12 mouse cellular contexts compared by ENCODE assay signal in genomic region chr1:133168318-133169060, GRCm38 (mm10). TPM values are rescaled to one million over a fixed set of nuclear protein-coding genes. Genes with fewer than 3 reads are reported as not detected.
DNase-seq lines count a peak whose midpoint lies in the region; ATAC-seq and TF ChIP-seq lines count a peak whose summit lies in the region.
"Had no signal": no experiment of that assay in that cellular context is flagged by ENCODE, and none has a peak within 500 bp of the region (broad histone marks: within the 10 kb centered on the region; RNA-seq: fewer than 3 reads in every experiment).

No protein-coding gene starts in this region.

- ATAC-seq in kidney, embryonic 15.5 days (replicated peaks; ENCODE audit: low FRiP score): no peak
- ATAC-seq in liver, embryonic 13.5 days (ENCODE audit: low read depth): no peak
- ATAC-seq in monocyte, adult 5-6 weeks (replicated peaks; ENCODE audit: insufficient number of reproducible peaks, low FRiP score, low TSS enrichment, poor library complexity, severe bottlenecking): no peak
- ATAC-seq: Patski had no signal

- H3K4me1 ChIP-seq in kidney, embryonic 15.5 days: peaks cover 29% of the 10 kb centered on the region
- no peaks in the 10 kb centered on the region for H3K4me1 ChIP-seq in kidney, adult 2 months (ENCODE audit: control insufficient read depth, insufficient read depth, low read length)
- H3K4me1 ChIP-seq in liver, embryonic 13.5 days (replicated peaks): peaks cover 21% of the 10 kb centered on the region

- no peak for TF ChIP-seq CTCF in kidney, adult 2 months (conservative IDR thresholded peaks at IDR 0.05; ENCODE audit: insufficient read depth, insufficient read length, low read depth, low read length)
- no peak for TF ChIP-seq CTCF in brain, embryonic 14.5 days (IDR thresholded peaks at IDR 0.05; ENCODE audit: borderline replicate concordance, extremely low read depth, insufficient read depth, insufficient read length)

- peak overlapping the region; percentile 39; the same call in 1 of the 2 replicates for H3K4me2 ChIP-seq in kidney, embryonic 15.5 days
- H3K4me2 ChIP-seq in liver, embryonic 13.5 days: peak overlapping the region; percentile 28

- H3K9ac ChIP-seq in kidney, embryonic 15.5 days: no peak overlapping the region
- H3K9ac ChIP-seq in liver, embryonic 13.5 days: no peak overlapping the region

- peak; percentile 55 for DNase-seq in embryo, embryonic 10 days (ENCODE audit: low spot score)
- no peak for DNase-seq in embryo, embryonic 9.5 days (ENCODE audit: extremely low spot score)
- no peak for DNase-seq in kidney, adult 2 months
- DNase-seq in brain, embryonic 14.5 days (ENCODE audit: low read depth): peak; percentile 34
- peak; percentile 24 for DNase-seq in liver, embryonic 13.5 days
- no peak for DNase-seq in right cerebral cortex, adult 2 months (ENCODE audit: low spot score in 2 of 2)
- DNase-seq: gastrocnemius, postnatal 25 days; layer of hippocampus, adult 9-11 months; lung, postnatal 36 days had no signal

- TF ChIP-seq POLR2A in kidney, adult 2 months (IDR thresholded peaks at IDR 0.05; ENCODE audit: low read depth, low read length): no peak
- TF ChIP-seq POLR2A in brain, embryonic 14.5 days (IDR thresholded peaks at IDR 0.05; ENCODE audit: borderline replicate concordance, extremely low read depth, insufficient read depth, insufficient read length, poor library complexity, severe bottlenecking): no peak

- H3K27me3 ChIP-seq in kidney, embryonic 15.5 days: peaks cover 49% of the 10 kb centered on the region
- no peaks in the 10 kb centered on the region for H3K27me3 ChIP-seq in kidney, adult 2 months (replicated peaks; ENCODE audit: control insufficient read depth, insufficient read depth, low read length)
- peaks cover 68% of the 10 kb centered on the region for H3K27me3 ChIP-seq in liver, embryonic 13.5 days

- no peaks in the 10 kb centered on the region for H3K36me3 ChIP-seq in kidney, embryonic 15.5 days
- no peaks in the 10 kb centered on the region for H3K36me3 ChIP-seq in kidney, adult 2 months (ENCODE audit: control insufficient read depth, insufficient read depth, low read length)
- no peaks in the 10 kb centered on the region for H3K36me3 ChIP-seq in liver, embryonic 13.5 days

- H3K9me3 ChIP-seq in kidney, embryonic 15.5 days (replicated peaks): no peaks in the 10 kb centered on the region
- H3K9me3 ChIP-seq in liver, embryonic 13.5 days (replicated peaks): no peaks in the 10 kb centered on the region

- H3K4me3 ChIP-seq in kidney, embryonic 15.5 days (replicated peaks): no peak overlapping the region
- no peak overlapping the region for H3K4me3 ChIP-seq in kidney, adult 2 months (ENCODE audit: insufficient read depth, low read depth, low read length)
- no peak overlapping the region for H3K4me3 ChIP-seq in liver, embryonic 13.5 days (replicated peaks)

- no peak overlapping the region for H3K27ac ChIP-seq in kidney, embryonic 15.5 days
- H3K27ac ChIP-seq in kidney, adult 2 months (ENCODE audit: insufficient read depth, low read depth, low read length): no peak overlapping the region
- H3K27ac ChIP-seq in liver, embryonic 13.5 days: no peak overlapping the region

- 39% methylated on average over 19 of the region's 19 CpGs for WGBS in kidney, embryonic 15.5 days
- 41% methylated on average over 19 of the region's 19 CpGs for WGBS in kidney, adult 2 months
- 40% methylated on average over 19 of the region's 19 CpGs for WGBS in liver, embryonic 13.5 days (ENCODE audit: insufficient replicate concordance)

RNA-seq across cellular contexts. Expression of gene Plekha6, which starts 4.5 kb away (rescaled TPM):
- 6.9 and 8.4 TPM in 2 replicates for polyA plus RNA-seq in kidney, embryonic 15.5 days (2015; fragmentation: Nextera tagmentation; extraction: Ambion mirVana)
- 91.4 and 98.1 TPM in 2 replicates for polyA plus RNA-seq in kidney, adult 2 months (2012; rRNA removed)
- 51.4 and 78.3 TPM in 2 replicates for polyA plus RNA-seq in brain, embryonic 14.5 days (2012; rRNA removed)
- polyA plus RNA-seq in liver, embryonic 13.5 days (2015; fragmentation: Nextera tagmentation; extraction: Ambion mirVana): 1.9 TPM in 2 replicates
- total RNA-seq in monocyte, adult 5-6 weeks (2017): 5.7 to 6.3 TPM (median 5.7 TPM) in 3 replicates

RNA-seq across cellular contexts. Expression of gene Ppp1r15b, which starts 37.5 kb away (rescaled TPM):
- 42.1 and 42.2 TPM in 2 replicates for polyA plus RNA-seq in kidney, embryonic 15.5 days (2015; fragmentation: Nextera tagmentation; extraction: Ambion mirVana)
- 22.2 and 23.9 TPM in 2 replicates for polyA plus RNA-seq in kidney, adult 2 months (2012; rRNA removed)
- polyA plus RNA-seq in brain, embryonic 14.5 days (2012; rRNA removed): 25.9 and 31.3 TPM in 2 replicates
- polyA plus RNA-seq in liver, embryonic 13.5 days (2015; fragmentation: Nextera tagmentation; extraction: Ambion mirVana): 35.8 and 49.1 TPM in 2 replicates
- 173 to 191 TPM (median 177 TPM) in 3 replicates for total RNA-seq in monocyte, adult 5-6 weeks (2017)

Comparison
In these comparisons a context has a peak if more than half of its experiments do, and no peak if none do; other contexts are left out.
1. DNase-seq: peak in embryo, embryonic 10 days (single experiment), brain, embryonic 14.5 days (single experiment) and liver, embryonic 13.5 days (single experiment); none in embryo, embryonic 9.5 days (single experiment), kidney, adult 2 months (single experiment) and right cerebral cortex, adult 2 months (0 of 2).